Mouse (Mus musculus): Measurements from ENCODE around the gene Sema4b. TPM values are rescaled to one million over a fixed set of nuclear protein-coding genes. Genes with fewer than 3 reads are reported as not detected.

Gene Sema4b
- polyA plus RNA-seq, 1 experiment from 2014 or later = 20.9 TPM

GRCm38 (mm10) chr7:80192226-80193061 is 5.8 kb downstream of the Sema4b start:
- Histone ChIP-seq H3K4me2 (replicated peaks) (peak overlapping the region; percentile 46), H3K27me3 (no peaks in the 10 kb centered on the region), H3K36me3 (no peaks in the 10 kb centered on the region), H3K9ac (peak overlapping the region; percentile 47), H3K9me3 (replicated peaks) (no peaks in the 10 kb centered on the region), H3K4me3 (peak overlapping the region; percentile 26; the same call in 1 of the 2 replicates), H3K27ac (peak overlapping the region; percentile 87), H3K4me1 (peaks cover 59% of the 10 kb centered on the region)
- WGBS = 10% methylated on average over 16 of the region's 16 CpGs
- peak; percentile 88 for ATAC-seq (ENCODE audit: low FRiP score)

- peak overlapping the region; percentile 77 for H3K27ac ChIP-seq
- no peak overlapping the region for H3K4me3 ChIP-seq
- H3K4me1 ChIP-seq = peaks cover 48% of the 10 kb centered on the region
- no peak for ATAC-seq (ENCODE audit: low FRiP score)
- no peaks in the 10 kb centered on the region for H3K9me3 ChIP-seq (replicated peaks)
- H3K4me2 ChIP-seq (replicated peaks) = 0 out of 2 replicates have a peak overlapping the region, but pooled peaks have one; percentile 2
- no peak overlapping the region for H3K9ac ChIP-seq
- no peaks in the 10 kb centered on the region for H3K36me3 ChIP-seq
- 51% methylated on average over 13 of the region's 13 CpGs for WGBS
- H3K27me3 ChIP-seq = no peaks in the 10 kb centered on the region
Measured at GRCm38 (mm10) chr7:80193941-80194739, 7.5 kb downstream of the Sema4b start.

DNA sequence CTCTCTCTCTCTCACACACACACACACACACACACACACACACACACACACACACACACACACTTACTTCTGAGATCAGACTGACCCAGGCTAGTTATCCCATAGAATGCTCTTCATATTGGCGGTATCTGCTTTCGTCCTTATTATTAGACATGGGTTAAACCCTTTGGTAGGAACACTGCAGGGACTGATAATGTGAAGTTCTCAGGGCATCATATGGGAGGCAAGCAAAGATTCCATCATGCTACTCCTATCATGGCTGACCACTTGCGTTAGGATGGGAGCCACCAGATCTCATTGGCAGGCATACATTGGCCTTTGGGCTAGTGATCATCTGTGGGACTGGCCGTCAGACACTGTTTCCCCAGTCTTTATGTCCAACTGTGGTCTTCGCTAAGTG is 8.5 kb downstream of the Sema4b start:
- Histone ChIP-seq H3K36me3 (no peaks in the 10 kb centered on the region), H3K4me3 (no peak overlapping the region), H3K4me2 (replicated peaks) (no peak overlapping the region), H3K27me3 (no peaks in the 10 kb centered on the region), H3K9me3 (replicated peaks) (no peaks in the 10 kb centered on the region), H3K27ac (no peak overlapping the region), H3K4me1 (peaks cover 53% of the 10 kb centered on the region), H3K9ac (no peak overlapping the region)
- no peak for ATAC-seq (ENCODE audit: low FRiP score)
- 89% methylated on average over 5 of the region's 5 CpGs for WGBS

GRCm38 (mm10) chr7:80195576-80196263 is 9.1 kb downstream of the Sema4b start:
- WGBS = 86% methylated on average over 10 of the region's 11 CpGs
- Histone ChIP-seq H3K4me1 (peaks cover 58% of the 10 kb centered on the region), H3K9ac (no peak overlapping the region), H3K27me3 (no peaks in the 10 kb centered on the region), H3K36me3 (no peaks in the 10 kb centered on the region), H3K4me3 (no peak overlapping the region), H3K27ac (no peak overlapping the region), H3K9me3 (replicated peaks) (no peaks in the 10 kb centered on the region), H3K4me2 (replicated peaks) (no peak overlapping the region)
- ATAC-seq (ENCODE audit: low FRiP score) = no peak

GRCm38 (mm10) chr7:80197371-80197770 is 10.7 kb downstream of the Sema4b start:
- Histone ChIP-seq H3K4me1 (peaks cover 61% of the 10 kb centered on the region), H3K4me3 (peak overlapping the region; percentile 70), H3K36me3 (no peaks in the 10 kb centered on the region), H3K27ac (peak overlapping the region; percentile 98), H3K9me3 (replicated peaks) (no peaks in the 10 kb centered on the region), H3K4me2 (replicated peaks) (peak overlapping the region; percentile 81), H3K27me3 (no peaks in the 10 kb centered on the region), H3K9ac (peak overlapping the region; percentile 86; the same call in 1 of the 2 replicates)
- 10% methylated on average over 4 of the region's 4 CpGs for WGBS
- ATAC-seq (ENCODE audit: low FRiP score) = no peak

- H3K36me3 ChIP-seq = no peaks in the 10 kb centered on the region
- peak overlapping the region; percentile 98 for H3K27ac ChIP-seq
- peak; percentile 92 for ATAC-seq (ENCODE audit: low FRiP score)
- no peaks in the 10 kb centered on the region for H3K27me3 ChIP-seq
- peak overlapping the region; percentile 81 for H3K4me2 ChIP-seq (replicated peaks)
- WGBS = under 1% methylated on average over 65 of the region's 74 CpGs
- H3K4me3 ChIP-seq = peak overlapping the region; percentile 70
- H3K9ac ChIP-seq = peak overlapping the region; percentile 86
- peaks cover 62% of the 10 kb centered on the region for H3K4me1 ChIP-seq
- H3K9me3 ChIP-seq (replicated peaks) = no peaks in the 10 kb centered on the region
Measured at GRCm38 (mm10) chr7:80197941-80198778, 11.5 kb downstream of the Sema4b start.

- Histone ChIP-seq H3K4me1 (peaks cover 66% of the 10 kb centered on the region), H3K36me3 (no peaks in the 10 kb centered on the region), H3K9ac (peak overlapping the region; percentile 86), H3K9me3 (replicated peaks) (no peaks in the 10 kb centered on the region), H3K4me3 (peak overlapping the region; percentile 70), H3K4me2 (replicated peaks) (peak overlapping the region; percentile 81), H3K27ac (peak overlapping the region; percentile 98), H3K27me3 (no peaks in the 10 kb centered on the region)
- 0% methylated on average over 11 of the region's 11 CpGs for whole genome bisulfite sequencing
- ATAC-seq (ENCODE audit: low FRiP score) = peak; percentile 17; the same call in 1 of the 2 replicates
Measured at GRCm38 (mm10) chr7:80198863-80199262, 12.2 kb downstream of the Sema4b start.

DNA sequence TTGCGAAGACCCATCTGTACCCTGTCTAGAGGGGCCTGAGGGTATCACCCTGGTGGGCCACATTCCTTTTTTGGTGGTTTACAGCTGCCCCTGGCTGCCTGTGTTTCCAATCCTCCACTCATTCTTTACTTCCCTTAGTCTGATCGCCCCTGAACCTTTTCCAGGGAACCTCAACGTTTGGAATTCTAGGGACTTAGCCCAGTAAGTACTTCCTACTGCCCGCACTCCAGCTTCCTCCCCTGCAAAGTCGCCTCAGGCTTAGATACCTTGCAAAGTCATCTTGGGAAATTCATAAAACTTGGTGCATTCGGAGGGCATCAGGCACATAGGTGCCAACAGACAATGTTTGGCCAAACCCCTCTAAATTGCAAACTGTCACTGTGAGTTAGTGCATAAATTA is 12.6 kb downstream of the Sema4b start:
- Histone ChIP-seq H3K27me3 (no peaks in the 10 kb centered on the region), H3K36me3 (no peaks in the 10 kb centered on the region), H3K9ac (peak overlapping the region; percentile 86), H3K9me3 (replicated peaks) (no peaks in the 10 kb centered on the region), H3K4me2 (replicated peaks) (peak overlapping the region; percentile 81), H3K4me3 (peak overlapping the region; percentile 70), H3K27ac (peak overlapping the region; percentile 98), H3K4me1 (peaks cover 66% of the 10 kb centered on the region)
- no peak for ATAC-seq (ENCODE audit: low FRiP score)
- WGBS = 34% methylated on average over 6 of the region's 6 CpGs

- Histone ChIP-seq H3K9me3 (replicated peaks) (no peaks in the 10 kb centered on the region), H3K27ac (no peak overlapping the region), H3K4me2 (replicated peaks) (peak overlapping the region; percentile 81), H3K36me3 (no peaks in the 10 kb centered on the region), H3K4me3 (peak overlapping the region; percentile 70), H3K4me1 (peaks cover 70% of the 10 kb centered on the region), H3K9ac (0 out of 2 replicates have a peak overlapping the region, but pooled peaks have one; percentile 86), H3K27me3 (no peaks in the 10 kb centered on the region)
- 70% methylated on average over 11 of the region's 11 CpGs for WGBS
- no peak for ATAC-seq (ENCODE audit: low FRiP score)
Measured at GRCm38 (mm10) chr7:80199851-80200587, 13.4 kb downstream of the Sema4b start.

- ATAC-seq (ENCODE audit: low FRiP score) = no peak
- Histone ChIP-seq H3K4me3 (no peak overlapping the region), H3K36me3 (no peaks in the 10 kb centered on the region), H3K27ac (no peak overlapping the region), H3K9ac (0 out of 2 replicates have a peak overlapping the region, but pooled peaks have one; percentile 23), H3K4me1 (peaks cover 75% of the 10 kb centered on the region), H3K9me3 (replicated peaks) (no peaks in the 10 kb centered on the region), H3K4me2 (replicated peaks) (peak overlapping the region; percentile 81), H3K27me3 (no peaks in the 10 kb centered on the region)
- WGBS = 85% methylated on average over 6 of the region's 6 CpGs
Measured at GRCm38 (mm10) chr7:80200588-80200945, 13.9 kb downstream of the Sema4b start.
